Mouse (Mus musculus): ENCODE measurements around the gene Klk14. TPM values are rescaled to one million over a fixed set of nuclear protein-coding genes. Genes with fewer than 3 reads are reported as not detected.
"Not testable (repeated sequence)": the region's sequence is repeated elsewhere in the genome, so short reads cannot be mapped to it uniquely, and the experiment has no call there.

Gene Klk14
- 0.32 TPM in 1 of 2 replicates, not detected in the other for polyA plus RNA-seq (2014; fragmentation: Nextera tagmentation; extraction: Ambion mirVana)

GRCm38 (mm10) chr7:43690118-43690517 is at the start of gene Klk14:
Gene Klk14 (plus strand): TSS chr7:43690418.
- no peaks in the 10 kb centered on the region for H3K9me3 ChIP-seq (ENCODE audit: control insufficient read depth, low read depth, low read length)
- H3K9ac ChIP-seq (replicated peaks; ENCODE audit: low read depth, low read length) = no peak within 1 kb of the TSS
- no peak within 1 kb of the TSS for H3K4me2 ChIP-seq (replicated peaks; ENCODE audit: low read depth, low read length)
- H3K4me3 ChIP-seq (ENCODE audit: low read depth, low read length) = no peak within 1 kb of the TSS
- no peak within 1 kb of the TSS for H3K27ac ChIP-seq (ENCODE audit: low read length)
- H3K36me3 ChIP-seq (ENCODE audit: control insufficient read depth, insufficient read depth, low read length) = no peaks in the 10 kb centered on the region
- ATAC-seq (ENCODE audit: insufficient number of reproducible peaks, insufficient read depth, low FRiP score, low read depth) = no peak
- no peaks in the 10 kb centered on the region for H3K4me1 ChIP-seq (ENCODE audit: control insufficient read depth, insufficient read depth, low read length)
- no peaks in the 10 kb centered on the region for H3K27me3 ChIP-seq (ENCODE audit: control insufficient read depth, insufficient read depth, low read length)

- Histone ChIP-seq H3K4me3 (ENCODE audit: low read depth, low read length) (no peak overlapping the region), H3K9me3 (ENCODE audit: control insufficient read depth, low read depth, low read length) (no peaks in the 10 kb centered on the region), H3K27me3 (ENCODE audit: control insufficient read depth, insufficient read depth, low read length) (no peaks in the 10 kb centered on the region), H3K36me3 (ENCODE audit: control insufficient read depth, insufficient read depth, low read length) (no peaks in the 10 kb centered on the region), H3K27ac (ENCODE audit: low read length) (no peak overlapping the region), H3K4me1 (ENCODE audit: control insufficient read depth, insufficient read depth, low read length) (no peaks in the 10 kb centered on the region), H3K4me2 (replicated peaks; ENCODE audit: low read depth, low read length) (no peak overlapping the region), H3K9ac (replicated peaks; ENCODE audit: low read depth, low read length) (no peak overlapping the region)
- 72% methylated on average over 5 of the region's 5 CpGs for WGBS
- ATAC-seq (ENCODE audit: insufficient number of reproducible peaks, insufficient read depth, low FRiP score, low read depth) = no peak
Measured at GRCm38 (mm10) chr7:43642587-43642986, 47.6 kb upstream of the Klk14 start.

GRCm38 (mm10) chr7:43643046-43643652 is 47.1 kb upstream of the Klk14 start:
- no peak for ATAC-seq (ENCODE audit: insufficient number of reproducible peaks, insufficient read depth, low FRiP score, low read depth)
- WGBS = 79% methylated on average over 17 of the region's 17 CpGs
- H3K4me2 ChIP-seq (replicated peaks; ENCODE audit: low read depth, low read length) = no peak overlapping the region
- H3K4me3 ChIP-seq (ENCODE audit: low read depth, low read length) = no peak overlapping the region
- no peak overlapping the region for H3K9ac ChIP-seq (replicated peaks; ENCODE audit: low read depth, low read length)
- no peaks in the 10 kb centered on the region for H3K36me3 ChIP-seq (ENCODE audit: control insufficient read depth, insufficient read depth, low read length)
- no peaks in the 10 kb centered on the region for H3K4me1 ChIP-seq (ENCODE audit: control insufficient read depth, insufficient read depth, low read length)
- H3K27me3 ChIP-seq (ENCODE audit: control insufficient read depth, insufficient read depth, low read length) = no peaks in the 10 kb centered on the region
- H3K9me3 ChIP-seq (ENCODE audit: control insufficient read depth, low read depth, low read length) = no peaks in the 10 kb centered on the region
- no peak overlapping the region for H3K27ac ChIP-seq (ENCODE audit: low read length)

GRCm38 (mm10) chr7:43652683-43653082 is 37.5 kb upstream of the Klk14 start:
- no peaks in the 10 kb centered on the region for H3K27me3 ChIP-seq (ENCODE audit: control insufficient read depth, insufficient read depth, low read length)
- no peak overlapping the region for H3K27ac ChIP-seq (ENCODE audit: low read length)
- H3K36me3 ChIP-seq (ENCODE audit: control insufficient read depth, insufficient read depth, low read length) = no peaks in the 10 kb centered on the region
- H3K4me3 ChIP-seq (ENCODE audit: low read depth, low read length) = no peak overlapping the region
- H3K4me2 ChIP-seq (replicated peaks; ENCODE audit: low read depth, low read length) = no peak overlapping the region
- no peaks in the 10 kb centered on the region for H3K4me1 ChIP-seq (ENCODE audit: control insufficient read depth, insufficient read depth, low read length)
- no peak for ATAC-seq (ENCODE audit: insufficient number of reproducible peaks, insufficient read depth, low FRiP score, low read depth)
- no peaks in the 10 kb centered on the region for H3K9me3 ChIP-seq (ENCODE audit: control insufficient read depth, low read depth, low read length)
- no peak overlapping the region for H3K9ac ChIP-seq (replicated peaks; ENCODE audit: low read depth, low read length)
- WGBS = 79% methylated on average over 6 of the region's 6 CpGs

- WGBS = 75% methylated on average over 3 of the region's 3 CpGs
- Histone ChIP-seq H3K4me3 (ENCODE audit: low read depth, low read length) (no peak overlapping the region), H3K4me1 (ENCODE audit: control insufficient read depth, insufficient read depth, low read length) (no peaks in the 10 kb centered on the region), H3K27me3 (ENCODE audit: control insufficient read depth, insufficient read depth, low read length) (no peaks in the 10 kb centered on the region), H3K4me2 (replicated peaks; ENCODE audit: low read depth, low read length) (no peak overlapping the region), H3K9me3 (ENCODE audit: control insufficient read depth, low read depth, low read length) (no peaks in the 10 kb centered on the region), H3K36me3 (ENCODE audit: control insufficient read depth, insufficient read depth, low read length) (no peaks in the 10 kb centered on the region), H3K27ac (ENCODE audit: low read length) (no peak overlapping the region), H3K9ac (replicated peaks; ENCODE audit: low read depth, low read length) (no peak overlapping the region)
- no peak for ATAC-seq (ENCODE audit: insufficient number of reproducible peaks, insufficient read depth, low FRiP score, low read depth)
Measured at GRCm38 (mm10) chr7:43654519-43654918, 35.7 kb upstream of the Klk14 start.

GRCm38 (mm10) chr7:43656232-43656631 is 34.0 kb upstream of the Klk14 start:
- Histone ChIP-seq H3K4me1 (ENCODE audit: control insufficient read depth, insufficient read depth, low read length) (no peaks in the 10 kb centered on the region), H3K27ac (ENCODE audit: low read length) (no peak overlapping the region), H3K4me2 (replicated peaks; ENCODE audit: low read depth, low read length) (no peak overlapping the region), H3K36me3 (ENCODE audit: control insufficient read depth, insufficient read depth, low read length) (no peaks in the 10 kb centered on the region), H3K9me3 (ENCODE audit: control insufficient read depth, low read depth, low read length) (no peaks in the 10 kb centered on the region), H3K9ac (replicated peaks; ENCODE audit: low read depth, low read length) (no peak overlapping the region), H3K27me3 (ENCODE audit: control insufficient read depth, insufficient read depth, low read length) (no peaks in the 10 kb centered on the region), H3K4me3 (ENCODE audit: low read depth, low read length) (no peak overlapping the region)
- no peak for ATAC-seq (ENCODE audit: insufficient number of reproducible peaks, insufficient read depth, low FRiP score, low read depth)
- 59% methylated on average over 6 of the region's 6 CpGs for WGBS

GRCm38 (mm10) chr7:43660002-43660401 is 30.2 kb upstream of the Klk14 start, which contains the start of gene Siglece:
Gene Siglece (minus strand): TSS chr7:43660161.
- WGBS = 78% methylated on average over 1 of the region's 1 CpGs
- no peak within 1 kb of the TSS for H3K4me2 ChIP-seq (replicated peaks; ENCODE audit: low read depth, low read length)
- H3K4me1 ChIP-seq (ENCODE audit: control insufficient read depth, insufficient read depth, low read length) = no peaks in the 10 kb centered on the region
- ATAC-seq (ENCODE audit: insufficient number of reproducible peaks, insufficient read depth, low FRiP score, low read depth) = no peak
- H3K9ac ChIP-seq (replicated peaks; ENCODE audit: low read depth, low read length) = no peak within 1 kb of the TSS
- no peaks in the 10 kb centered on the region for H3K36me3 ChIP-seq (ENCODE audit: control insufficient read depth, insufficient read depth, low read length)
- no peaks in the 10 kb centered on the region for H3K27me3 ChIP-seq (ENCODE audit: control insufficient read depth, insufficient read depth, low read length)
- no peak within 1 kb of the TSS for H3K4me3 ChIP-seq (ENCODE audit: low read depth, low read length)
- no peak within 1 kb of the TSS for H3K27ac ChIP-seq (ENCODE audit: low read length)
- H3K9me3 ChIP-seq (ENCODE audit: control insufficient read depth, low read depth, low read length) = no peaks in the 10 kb centered on the region

- H3K36me3 ChIP-seq (ENCODE audit: control insufficient read depth, insufficient read depth, low read length) = no peaks in the 10 kb centered on the region
- H3K4me1 ChIP-seq (ENCODE audit: control insufficient read depth, insufficient read depth, low read length) = no peaks in the 10 kb centered on the region
- H3K4me2 ChIP-seq (replicated peaks; ENCODE audit: low read depth, low read length) = no peak overlapping the region
- WGBS = 84% methylated on average over 1 of the region's 1 CpGs
- no peak overlapping the region for H3K9ac ChIP-seq (replicated peaks; ENCODE audit: low read depth, low read length)
- H3K27me3 ChIP-seq (ENCODE audit: control insufficient read depth, insufficient read depth, low read length) = no peaks in the 10 kb centered on the region
- no peak overlapping the region for H3K27ac ChIP-seq (ENCODE audit: low read length)
- H3K9me3 ChIP-seq (ENCODE audit: control insufficient read depth, low read depth, low read length) = no peaks in the 10 kb centered on the region
- H3K4me3 ChIP-seq (ENCODE audit: low read depth, low read length) = no peak overlapping the region
- no peak for ATAC-seq (ENCODE audit: insufficient number of reproducible peaks, insufficient read depth, low FRiP score, low read depth)
Measured at GRCm38 (mm10) chr7:43662804-43663203, 27.4 kb upstream of the Klk14 start.

GRCm38 (mm10) chr7:43667221-43667620 is 23.0 kb upstream of the Klk14 start:
- H3K27ac ChIP-seq (ENCODE audit: low read length); H3K36me3 ChIP-seq (ENCODE audit: control insufficient read depth, insufficient read depth, low read length); H3K9ac ChIP-seq (replicated peaks; ENCODE audit: low read depth, low read length); H3K9me3 ChIP-seq (ENCODE audit: control insufficient read depth, low read depth, low read length); ATAC-seq (ENCODE audit: insufficient number of reproducible peaks, insufficient read depth, low FRiP score, low read depth); H3K4me2 ChIP-seq (replicated peaks; ENCODE audit: low read depth, low read length); H3K4me1 ChIP-seq (ENCODE audit: control insufficient read depth, insufficient read depth, low read length); H3K27me3 ChIP-seq (ENCODE audit: control insufficient read depth, insufficient read depth, low read length); H3K4me3 ChIP-seq (ENCODE audit: low read depth, low read length): not testable (repeated sequence)
- 86% methylated on average over 4 of the region's 4 CpGs for WGBS
